Mouse (Mus musculus) heart, embryonic 16.5 days (tissue): ENCODE measurements around the gene Znrf3. TPM values are rescaled to one million over a fixed set of nuclear protein-coding genes. Genes with fewer than 3 reads are reported as not detected.

Source experiments
- ATAC-seq: fragments of 200-750 bp; cut with Nextera tagmentation; replicated peaks from 2 replicates; pipeline ENCODE4 v1.8.0; 2017; ENCODE audit warnings: moderate number of reproducible peaks; ENCODE audit not compliant: insufficient read depth, low FRiP score; ENCODE audit errors: extremely low read depth
- H3K27ac ChIP-seq: fragments of 300-500 bp; sonication (generic); 2 replicates; pipeline ENCODE4 v1.5.1; 2014; ENCODE audit warnings: mild to moderate bottlenecking, low read length, control low read depth, moderate library complexity
- H3K27me3 ChIP-seq: fragments of 300-500 bp; sonication (generic); 2 replicates; pipeline ENCODE4 v1.6.1; 2014; ENCODE audit warnings: low read length, mixed read lengths; ENCODE audit not compliant: control insufficient read depth, insufficient read depth
- H3K36me3 ChIP-seq: fragments of 300-500 bp; sonication (generic); 2 replicates; pipeline ENCODE4 v1.6.1; 2014; ENCODE audit not compliant: control insufficient read depth, insufficient read depth
- H3K4me1 ChIP-seq: fragments of 300-500 bp; sonication (generic); 2 replicates; pipeline ENCODE4 v1.6.1; 2014; ENCODE audit warnings: low read length, mixed read lengths; ENCODE audit not compliant: control insufficient read depth, insufficient read depth
- H3K4me2 ChIP-seq: fragments of 300-500 bp; sonication (generic); 2 replicates; pipeline ENCODE4 v1.6.1; 2014; ENCODE audit warnings: low read depth, mild to moderate bottlenecking, control low read depth, low read length
- H3K4me3 ChIP-seq: fragments of 300-500 bp; sonication (generic); 2 replicates; pipeline ENCODE4 v1.5.1; 2014; ENCODE audit warnings: mild to moderate bottlenecking, control low read depth, low read length
- H3K9ac ChIP-seq: fragments of 300-500 bp; sonication (generic); 2 replicates; pipeline ENCODE4 v1.6.1; 2014; ENCODE audit warnings: low read length, control low read depth
- H3K9me3 ChIP-seq: fragments of 300-500 bp; sonication (generic); replicated peaks from 2 replicates; pipeline ENCODE4 v1.6.1; 2016; ENCODE audit warnings: low read length; ENCODE audit not compliant: control insufficient read depth
- WGBS: fragments of 180-500 bp; shearing (Covaris S2); extraction: QIAGEN DNeasy Blood & Tissue Kit; methylation state at CpG from one replicate; pipeline ENCODE4 v1.1.7; 2014; 5-methylcytosine and 5-hydroxymethylcytosine counted together
- polyA plus RNA-seq: library from polyadenylated mRNA; unstranded; fragments of >200 nt; fragmentation: Nextera tagmentation; extraction: Ambion mirVana; gene quantifications from 2 replicates; pipeline ENCODE4 v1.2.1, GENCODE M21; 2015

Gene Znrf3
- polyA plus RNA-seq, 1 experiment from 2014 or later, result 7.3 TPM

DNA sequence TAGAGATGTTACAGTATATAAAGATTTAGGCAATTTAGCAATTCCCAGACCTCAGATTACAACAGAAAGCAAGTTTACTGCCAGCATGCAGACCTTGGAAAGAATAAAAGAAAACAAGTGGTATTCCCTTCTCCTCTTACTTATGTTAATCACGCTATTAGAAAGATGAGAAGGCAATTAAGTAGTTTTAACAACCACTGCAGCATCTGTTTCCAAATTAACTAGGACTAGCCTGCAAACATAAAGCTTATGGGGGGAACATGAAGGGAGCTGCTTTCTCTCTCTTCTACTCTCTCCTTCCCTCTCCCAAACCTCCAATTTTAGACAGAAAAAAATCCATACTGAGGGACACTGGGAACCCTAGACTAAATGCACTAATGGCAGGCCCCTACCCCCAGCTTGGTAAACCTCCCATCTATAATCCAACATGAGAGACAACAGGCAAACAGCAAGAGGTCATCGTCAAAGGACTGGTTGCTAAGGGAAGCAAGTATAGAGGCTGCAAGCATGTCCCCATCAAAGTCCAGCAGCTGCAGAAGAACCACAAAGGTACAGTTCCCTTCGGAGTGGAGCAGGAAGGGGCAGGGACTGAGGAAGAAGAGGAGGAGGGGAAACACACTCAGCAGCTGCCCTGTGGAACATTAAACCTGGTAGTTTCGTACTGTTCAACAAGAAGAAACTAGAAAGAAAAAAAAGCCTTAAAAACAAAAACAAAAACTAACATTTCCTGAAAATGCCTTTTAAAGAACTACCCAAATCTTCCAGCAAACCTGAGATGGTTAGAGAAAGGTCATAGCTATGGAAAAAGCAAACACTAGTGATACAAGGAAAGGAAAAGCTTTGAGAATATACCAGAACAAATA, 53.4 kb downstream of the Znrf3 start:
- no peak for ATAC-seq
- Histone ChIP-seq H3K4me3 (no peak overlapping the region), H3K4me1 (peaks cover 3% of the 10 kb centered on the region; the same call in 1 of the 2 replicates), H3K27me3 (no peaks in the 10 kb centered on the region), H3K4me2 (no peak overlapping the region), H3K9me3 (no peaks in the 10 kb centered on the region), H3K9ac (no peak overlapping the region), H3K36me3 (no peaks in the 10 kb centered on the region), H3K27ac (no peak overlapping the region)
- whole genome bisulfite sequencing, result 45% methylated on average over 4 of the region's 4 CpGs

DNA sequence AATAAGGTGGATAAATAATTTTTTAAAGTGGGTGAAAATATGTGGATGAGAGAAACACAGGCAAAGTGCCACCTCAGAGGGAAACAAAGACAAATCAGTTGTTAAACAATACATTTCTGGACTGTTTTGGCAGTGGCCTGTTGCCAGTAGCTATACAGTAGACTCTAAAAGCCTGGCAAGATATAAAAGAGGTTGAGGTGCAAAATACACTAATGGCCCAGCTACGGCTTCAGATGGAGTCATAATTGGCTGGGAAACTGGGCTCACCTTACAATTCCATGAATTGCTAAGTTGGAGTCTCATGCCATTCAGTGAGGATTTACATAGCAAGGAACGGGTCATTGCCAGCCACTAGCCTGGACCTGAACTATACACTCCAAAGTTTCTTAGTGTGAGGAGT, 62.0 kb downstream of the Znrf3 start:
- Histone ChIP-seq H3K9ac (no peak overlapping the region), H3K9me3 (no peaks in the 10 kb centered on the region), H3K4me3 (no peak overlapping the region), H3K4me2 (no peak overlapping the region), H3K4me1 (peaks cover 16% of the 10 kb centered on the region), H3K27me3 (no peaks in the 10 kb centered on the region), H3K36me3 (no peaks in the 10 kb centered on the region), H3K27ac (no peak overlapping the region)
- 72% methylated on average over 2 of the region's 2 CpGs for WGBS
- ATAC-seq, result no peak

DNA sequence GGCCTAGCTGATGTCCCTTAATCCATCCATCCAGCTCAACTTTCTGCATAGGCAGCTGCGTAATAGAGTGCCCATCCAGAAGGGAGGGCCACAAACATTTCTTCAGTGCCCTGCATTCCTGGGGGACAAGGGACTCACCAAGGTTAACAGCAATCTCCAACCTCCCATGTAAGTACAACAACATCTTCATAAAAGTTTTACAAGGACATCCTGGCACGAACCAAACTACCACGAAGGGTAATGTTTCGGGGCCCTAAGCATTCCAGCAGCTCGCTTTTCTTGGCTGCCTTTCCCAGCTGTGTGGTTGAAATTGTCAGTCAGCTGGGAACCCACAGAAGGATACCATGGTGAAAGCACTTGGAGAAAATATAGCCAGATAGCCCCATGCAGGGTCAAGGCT, 63.4 kb downstream of the Znrf3 start:
- Histone ChIP-seq H3K4me3 (no peak overlapping the region), H3K27me3 (no peaks in the 10 kb centered on the region), H3K4me2 (no peak overlapping the region), H3K9ac (no peak overlapping the region), H3K27ac (peak overlapping the region; percentile 63), H3K9me3 (no peaks in the 10 kb centered on the region), H3K4me1 (peaks cover 25% of the 10 kb centered on the region), H3K36me3 (no peaks in the 10 kb centered on the region)
- no peak for ATAC-seq
- 49% methylated on average over 5 of the region's 5 CpGs for WGBS

DNA sequence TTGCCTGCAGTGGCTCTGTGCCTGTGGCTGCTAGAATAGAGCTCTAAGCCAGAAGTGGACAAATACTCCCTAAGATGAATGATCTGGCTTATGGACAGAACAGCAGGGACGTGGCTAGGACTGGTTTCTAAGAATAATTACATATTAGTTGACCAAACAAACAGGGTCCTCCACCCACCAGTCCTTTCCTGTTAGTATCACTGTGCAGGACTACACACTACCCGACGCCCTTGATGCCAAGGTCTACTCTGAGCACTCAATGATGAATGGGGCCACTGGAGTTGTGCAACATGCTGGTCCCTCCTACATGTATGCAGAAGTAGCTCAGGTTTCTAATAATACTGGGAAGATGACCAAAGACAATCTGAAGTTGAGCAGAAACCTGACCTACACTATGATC, 64.4 kb downstream of the Znrf3 start:
- Histone ChIP-seq H3K4me3 (no peak overlapping the region), H3K4me2 (no peak overlapping the region), H3K4me1 (peaks cover 25% of the 10 kb centered on the region), H3K9ac (no peak overlapping the region), H3K27ac (no peak overlapping the region), H3K9me3 (no peaks in the 10 kb centered on the region), H3K36me3 (no peaks in the 10 kb centered on the region), H3K27me3 (no peaks in the 10 kb centered on the region)
- no peak for ATAC-seq
- WGBS, result 77% methylated on average over 3 of the region's 3 CpGs

DNA sequence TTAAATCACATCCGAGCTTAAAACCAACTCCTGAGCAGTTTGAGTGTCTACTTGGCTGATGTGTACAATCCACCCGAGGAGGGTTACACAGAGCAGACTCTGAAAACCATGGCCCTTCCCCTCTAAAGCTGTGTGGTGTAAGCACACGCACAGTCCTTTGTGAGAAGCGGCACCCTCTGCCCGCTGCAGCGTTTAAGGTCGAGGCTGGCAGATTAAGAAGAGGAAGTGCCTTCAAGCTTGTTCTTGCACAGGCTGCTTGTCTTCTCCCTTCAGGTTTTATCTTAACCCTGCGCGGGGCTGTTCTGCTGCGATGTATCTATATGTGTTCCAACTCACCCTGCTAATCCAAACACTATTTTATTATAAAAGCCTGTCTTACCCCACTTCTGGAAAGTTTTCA, 75.5 kb downstream of the Znrf3 start:
- 45% methylated on average over 10 of the region's 10 CpGs for whole genome bisulfite sequencing
- no peak for ATAC-seq

DNA sequence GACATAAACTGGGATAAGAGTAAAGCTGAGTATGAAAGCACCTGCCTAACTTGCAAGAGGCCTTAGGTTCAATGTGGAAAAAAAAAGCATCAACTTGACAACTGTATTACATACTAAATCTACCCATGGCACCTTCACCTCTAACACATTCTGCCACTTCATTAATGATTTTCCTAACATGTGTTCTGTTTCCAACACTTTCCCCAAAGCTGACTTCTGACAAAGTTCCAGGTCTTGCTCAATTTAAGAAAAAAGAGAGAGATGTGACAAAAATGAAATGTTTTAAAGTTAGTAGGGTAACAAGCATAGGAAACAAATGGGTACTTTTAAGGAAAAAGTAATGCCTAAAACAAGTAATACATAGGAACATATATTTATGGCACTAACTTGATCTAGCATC, 76.2 kb downstream of the Znrf3 start:
- Histone ChIP-seq H3K9ac (no peak overlapping the region), H3K4me1 (peaks cover 15% of the 10 kb centered on the region), H3K36me3 (no peaks in the 10 kb centered on the region), H3K4me2 (no peak overlapping the region), H3K4me3 (no peak overlapping the region), H3K27ac (no peak overlapping the region), H3K9me3 (no peaks in the 10 kb centered on the region), H3K27me3 (no peaks in the 10 kb centered on the region)
- no peak for ATAC-seq

More for the DNA sequence above, 75.5 kb downstream of the Znrf3 start:
- H3K36me3 ChIP-seq, result no peaks in the 10 kb centered on the region
- no peak overlapping the region for H3K9ac ChIP-seq
- no peak overlapping the region for H3K4me2 ChIP-seq
- no peaks in the 10 kb centered on the region for H3K27me3 ChIP-seq
- H3K9me3 ChIP-seq, result no peaks in the 10 kb centered on the region
- H3K27ac ChIP-seq, result no peak overlapping the region
- H3K4me3 ChIP-seq, result no peak overlapping the region
- peaks cover 15% of the 10 kb centered on the region for H3K4me1 ChIP-seq

DNA sequence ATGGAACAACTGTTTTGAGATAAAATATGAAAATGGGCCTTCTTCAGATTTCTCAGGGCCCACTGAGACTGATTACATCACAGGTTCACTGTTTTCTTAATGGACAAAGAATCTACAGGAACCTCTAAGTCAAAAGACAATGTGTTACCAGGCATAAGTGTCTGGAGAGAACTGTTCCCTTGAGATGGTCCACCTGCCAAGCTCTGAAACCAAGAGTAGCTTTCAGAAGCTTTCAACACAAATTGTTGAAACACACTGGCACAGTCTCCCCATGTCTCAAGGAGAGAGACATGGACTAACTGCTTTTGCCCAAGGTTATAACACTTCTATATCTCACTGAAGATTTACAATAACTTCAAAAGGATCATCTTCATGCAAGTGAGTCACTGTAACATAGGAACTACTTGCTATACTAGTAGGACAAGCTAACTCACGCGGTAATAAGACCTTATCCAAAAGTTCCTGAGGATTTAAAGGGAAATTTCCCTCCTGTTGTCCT, 89.3 kb downstream of the Znrf3 start:
- ATAC-seq, result no peak
- H3K36me3 ChIP-seq, result no peaks in the 10 kb centered on the region
- no peak overlapping the region for H3K27ac ChIP-seq
- H3K9me3 ChIP-seq, result no peaks in the 10 kb centered on the region
- peaks cover 19% of the 10 kb centered on the region for H3K4me1 ChIP-seq
- H3K27me3 ChIP-seq, result no peaks in the 10 kb centered on the region
- H3K9ac ChIP-seq, result no peak overlapping the region
- WGBS, result 88% methylated on average over 2 of the region's 2 CpGs
- no peak overlapping the region for H3K4me2 ChIP-seq
- H3K4me3 ChIP-seq, result no peak overlapping the region

DNA sequence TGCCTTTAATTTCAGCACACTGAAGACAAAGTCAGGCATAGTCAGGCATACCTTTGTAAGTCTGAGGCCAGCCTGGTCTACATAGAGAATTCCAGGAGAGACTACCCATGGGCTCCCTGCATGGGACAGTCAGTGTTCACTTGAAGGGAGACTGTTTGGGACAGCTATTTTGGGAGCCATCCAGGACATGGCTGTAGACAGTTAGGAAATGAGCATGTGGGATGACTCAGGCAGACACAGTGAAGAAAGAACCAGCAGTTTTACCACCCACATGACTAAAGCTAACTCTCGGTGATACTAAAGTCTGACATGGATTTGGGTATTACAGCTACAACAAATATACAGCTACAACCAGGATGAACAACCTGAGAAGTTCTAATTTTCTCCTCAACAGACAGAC, 89.9 kb downstream of the Znrf3 start:
- no peak for ATAC-seq

DNA sequence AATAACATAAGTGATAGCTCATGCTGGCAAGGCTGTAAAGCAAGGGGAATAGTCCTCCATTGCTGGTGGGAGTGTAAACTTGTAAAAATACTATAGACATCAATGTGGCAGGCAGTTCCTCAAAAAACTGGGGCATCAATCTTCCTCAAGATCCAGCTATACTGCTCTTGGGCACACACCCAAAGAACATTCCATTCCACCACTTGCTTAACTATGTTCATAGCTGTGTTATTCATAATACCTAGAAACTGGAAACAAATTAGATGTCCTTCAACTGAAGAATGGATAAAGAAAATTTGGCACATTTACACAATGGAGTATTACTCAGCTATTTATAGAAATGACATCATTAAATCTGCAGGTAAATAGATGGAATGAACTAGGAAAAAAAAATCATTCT, 91.6 kb downstream of the Znrf3 start:
- ATAC-seq, result no peak
- Histone ChIP-seq H3K4me2 (no peak overlapping the region), H3K9ac (no peak overlapping the region), H3K9me3 (no peaks in the 10 kb centered on the region), H3K27ac (no peak overlapping the region), H3K27me3 (no peaks in the 10 kb centered on the region), H3K36me3 (no peaks in the 10 kb centered on the region), H3K4me3 (no peak overlapping the region), H3K4me1 (peaks cover 14% of the 10 kb centered on the region)

More for the DNA sequence above, 89.9 kb downstream of the Znrf3 start:
- Histone ChIP-seq H3K4me3 (no peak overlapping the region), H3K9me3 (no peaks in the 10 kb centered on the region), H3K27ac (no peak overlapping the region), H3K4me2 (no peak overlapping the region), H3K36me3 (no peaks in the 10 kb centered on the region), H3K27me3 (no peaks in the 10 kb centered on the region), H3K9ac (no peak overlapping the region), H3K4me1 (peaks cover 19% of the 10 kb centered on the region)
- 63% methylated on average over 1 of the region's 1 CpGs for WGBS
